ENCODE assay signal across 11 mouse cellular contexts in genomic region chr8:117372070-117372469, GRCm38 (mm10).
DNase-seq lines count a peak whose midpoint lies in the region; ATAC-seq and TF ChIP-seq lines count a peak whose summit lies in the region.
"Had no signal": no experiment of that assay in that cellular context is flagged by ENCODE, and none has a peak within 500 bp of the region (broad histone marks: within the 10 kb centered on the region; RNA-seq: fewer than 3 reads in every experiment).

No protein-coding gene starts in this region.

- no peak overlapping the region for H3K4me2 ChIP-seq in liver, postnatal 0 days (ENCODE audit: low read depth, low read length)
- H3K4me2 ChIP-seq in stomach, postnatal 0 days (replicated peaks; ENCODE audit: low read depth) = no peak overlapping the region

- peak overlapping the region; percentile 12 for H3K27ac ChIP-seq in liver, postnatal 0 days (ENCODE audit: low read depth)
- peak overlapping the region; percentile 56; the same call in 1 of the 2 replicates for H3K27ac ChIP-seq in stomach, postnatal 0 days (replicated peaks)
- H3K27ac ChIP-seq: liver, embryonic 14.5 days had no signal

- intact Hi-C loops in left cerebral cortex, postnatal 36 days (cut with DNase I) = no loop called here

- H3K4me3 ChIP-seq in liver, postnatal 0 days (ENCODE audit: low read depth, low read length) = no peak overlapping the region
- no peak overlapping the region for H3K4me3 ChIP-seq in stomach, postnatal 0 days (ENCODE audit: low read depth, low read length)

- H3K36me3 ChIP-seq in liver, postnatal 0 days (replicated peaks; ENCODE audit: insufficient read depth, low read length) = peaks cover 4% of the 10 kb centered on the region
- H3K36me3 ChIP-seq in stomach, postnatal 0 days (ENCODE audit: control insufficient read depth, insufficient read depth, low read length) = no peaks in the 10 kb centered on the region

- ATAC-seq in liver, postnatal 0 days = no peak
- ATAC-seq in stomach, postnatal 0 days (ENCODE audit: low FRiP score, low TSS enrichment) = no peak

- no peaks in the 10 kb centered on the region for H3K27me3 ChIP-seq in liver, postnatal 0 days (ENCODE audit: insufficient read depth, low read length)
- H3K27me3 ChIP-seq in stomach, postnatal 0 days (ENCODE audit: control insufficient read depth, insufficient read depth, low read length) = no peaks in the 10 kb centered on the region

- no peaks in the 10 kb centered on the region for H3K9me3 ChIP-seq in liver, postnatal 0 days (ENCODE audit: low read length)
- no peaks in the 10 kb centered on the region for H3K9me3 ChIP-seq in stomach, postnatal 0 days (ENCODE audit: control insufficient read depth, low read length)
- H3K9me3 ChIP-seq: G1E had no signal

- 85% methylated on average over 12 of the region's 12 CpGs for WGBS in liver, postnatal 0 days (ENCODE audit: insufficient replicate concordance)
- WGBS in stomach, postnatal 0 days = 75% methylated on average over 12 of the region's 12 CpGs

- TF ChIP-seq EP300 in liver, postnatal 0 days (IDR thresholded peaks at IDR 0.05; ENCODE audit: low read depth) = no peak
- TF ChIP-seq EP300 in stomach, postnatal 0 days (optimal IDR thresholded peaks at IDR 0.05) = no peak

- no peak for DNase-seq in liver, postnatal 0 days
- DNase-seq in liver = no peak
- peak; percentile 70 for DNase-seq in frontal cortex, postnatal 36 days (ENCODE audit: low spot score in 2 of 2)
- DNase-seq in left cerebral cortex, postnatal 36 days (ENCODE audit: low spot score in 2 of 2) = peak; percentile 65 to 72
- no peak for DNase-seq in stomach, postnatal 0 days (ENCODE audit: low spot score)
- DNase-seq in ovary, postnatal 10 days (ENCODE audit: low spot score) = no peak
- DNase-seq in thymus, adult 18-20 months = no peak
- DNase-seq in gastrocnemius, adult 18-20 months (ENCODE audit: low spot score) = no peak
- DNase-seq: cerebellum, adult 11-12 months had no signal

- no peak overlapping the region for H3K9ac ChIP-seq in liver, postnatal 0 days (replicated peaks)
- H3K9ac ChIP-seq in stomach, postnatal 0 days (ENCODE audit: low read length) = no peak overlapping the region
- H3K9ac ChIP-seq: liver, embryonic 14.5 days had no signal

- no peak for TF ChIP-seq CTCF in liver, postnatal 0 days (IDR thresholded peaks at IDR 0.05; ENCODE audit: low read depth)
- TF ChIP-seq CTCF in stomach, postnatal 0 days (IDR thresholded peaks at IDR 0.05; ENCODE audit: low read depth) = no peak

- H3K4me1 ChIP-seq in liver, postnatal 0 days (ENCODE audit: insufficient read depth) = peaks cover 51% of the 10 kb centered on the region
- no peaks in the 10 kb centered on the region; the same call in 1 of the 2 replicates for H3K4me1 ChIP-seq in stomach, postnatal 0 days (replicated peaks; ENCODE audit: control insufficient read depth, insufficient read depth)

Comparison
In these comparisons a context has a peak if more than half of its experiments do, and no peak if none do; other contexts are left out.
1. DNase-seq: peak in frontal cortex, postnatal 36 days (2 of 2) and left cerebral cortex, postnatal 36 days (2 of 2); none in liver, postnatal 0 days (single experiment), liver (single experiment), stomach, postnatal 0 days (single experiment), ovary, postnatal 10 days (single experiment), thymus, adult 18-20 months (0 of 2) and gastrocnemius, adult 18-20 months (single experiment).